Mouse (Mus musculus): ENCODE results near the gene Lyst.

GRCm38 (mm10) chr13:13576469-13577205, 13.6 kb upstream of the Lyst start:
- no peak for TF ChIP-seq CTCF (IDR thresholded peaks at IDR 0.05; ENCODE audit: extremely low read depth, insufficient read length, insufficient replicate concordance, low read depth, low read length)
- TF ChIP-seq POLR2A (IDR thresholded peaks at IDR 0.05; ENCODE audit: low read depth, low read length) = no peak

All from small intestine, adult 2 months (tissue).